Mouse (Mus musculus) thymus, adult 2 months (tissue): ENCODE results near the gene Clstn2. TPM values are rescaled to one million over a fixed set of nuclear protein-coding genes. Genes with fewer than 3 reads are reported as not detected.

Experiments used
- DNase-seq: peaks from one replicate; pipeline ENCODE4 v3.0.0; 2021
- H3K27ac ChIP-seq: fragments of 200-500 bp; 2 replicates; pipeline ENCODE4 v1.5.1; 2012; ENCODE audit warnings: low read length, control low read depth; ENCODE audit not compliant: control insufficient read depth, insufficient read depth
- H3K27me3 ChIP-seq: fragments of 200-500 bp; 2 replicates; pipeline ENCODE4 v1.6.1; 2012; ENCODE audit warnings: mild to moderate bottlenecking, low read length, moderate library complexity, mixed read lengths; ENCODE audit not compliant: control insufficient read depth, insufficient read depth
- H3K36me3 ChIP-seq: fragments of 200-500 bp; 2 replicates; pipeline ENCODE4 v1.6.1; 2012; ENCODE audit warnings: mild to moderate bottlenecking, low read length, moderate library complexity; ENCODE audit not compliant: control insufficient read depth, insufficient read depth
- H3K4me1 ChIP-seq: fragments of 200-500 bp; replicated peaks from 2 replicates; pipeline ENCODE4 v1.6.1; 2012; ENCODE audit warnings: low read length; ENCODE audit not compliant: control insufficient read depth, insufficient read depth
- H3K4me3 ChIP-seq: fragments of 200-500 bp; 2 replicates; pipeline ENCODE4 v1.5.1; 2012; ENCODE audit warnings: mild to moderate bottlenecking, low read length, control low read depth, moderate library complexity; ENCODE audit not compliant: control insufficient read depth, insufficient read depth
- CTCF ChIP-seq: fragments of 200-500 bp; IDR thresholded peaks from 2 replicates; pipeline ENCODE4 v1.5.1; 2012; ENCODE audit warnings: mild to moderate bottlenecking, control low read depth, low read length, moderate library complexity, borderline replicate concordance; ENCODE audit not compliant: control insufficient read depth, poor library complexity, insufficient read depth; ENCODE audit errors: extremely low read depth
- POLR2A ChIP-seq: fragments of 200-500 bp; IDR thresholded peaks from 2 replicates; pipeline ENCODE4 v1.6.1; 2012; ENCODE audit warnings: mild to moderate bottlenecking, low read length, control low read depth, moderate library complexity; ENCODE audit not compliant: control insufficient read depth, poor library complexity, insufficient read depth; ENCODE audit errors: extremely low read depth
- WGBS: fragments of 180-500 bp; shearing (Covaris S2); methylation state at CpG from one replicate; pipeline ENCODE4 v1.1.7; 2018; 5-methylcytosine and 5-hydroxymethylcytosine counted together
- polyA plus RNA-seq: library from polyadenylated mRNA; depleted of rRNA; stranded (reverse); fragments of >200 nt; gene quantifications from 2 replicates; pipeline ENCODE4 v1.2.3, GENCODE M21; 2012

Clstn2 gene
- polyA plus RNA-seq, 1 experiment = 0.27 TPM

GRCm38 (mm10) chr9:97953746-97954359 lies 79.1 kb downstream of the Clstn2 start:
- Histone ChIP-seq H3K4me3 (no peak overlapping the region), H3K27ac (no peak overlapping the region), H3K4me1 (no peaks in the 10 kb centered on the region), H3K27me3 (no peaks in the 10 kb centered on the region), H3K36me3 (no peaks in the 10 kb centered on the region)
- no peak for DNase-seq
- TF ChIP-seq POLR2A (no peak), CTCF (no peak)
- whole genome bisulfite sequencing = 90% methylated on average over 8 of the region's 8 CpGs

- 89% methylated on average over 6 of the region's 6 CpGs for WGBS
- no peak for DNase-seq
- Histone ChIP-seq H3K4me3 (no peak overlapping the region), H3K27ac (no peak overlapping the region), H3K36me3 (no peaks in the 10 kb centered on the region), H3K27me3 (no peaks in the 10 kb centered on the region), H3K4me1 (no peaks in the 10 kb centered on the region)
- TF ChIP-seq CTCF = no peak
- TF ChIP-seq POLR2A = no peak
Measured at GRCm38 (mm10) chr9:97950378-97951006, 82.5 kb downstream of the Clstn2 start.

GRCm38 (mm10) chr9:97919326-97919725 lies 113.7 kb downstream of the Clstn2 start:
- TF ChIP-seq CTCF (no peak), POLR2A (no peak)
- Histone ChIP-seq H3K36me3 (no peaks in the 10 kb centered on the region), H3K27ac (no peak overlapping the region), H3K4me3 (no peak overlapping the region), H3K27me3 (no peaks in the 10 kb centered on the region), H3K4me1 (no peaks in the 10 kb centered on the region)
- 94% methylated on average over 4 of the region's 4 CpGs for WGBS
- no peak for DNase-seq

GRCm38 (mm10) chr9:97891415-97891814 lies 141.6 kb downstream of the Clstn2 start:
- Histone ChIP-seq H3K4me1 (no peaks in the 10 kb centered on the region), H3K4me3 (no peak overlapping the region), H3K27ac (no peak overlapping the region), H3K36me3 (no peaks in the 10 kb centered on the region), H3K27me3 (no peaks in the 10 kb centered on the region)
- no peak for DNase-seq
- WGBS = 92% methylated on average over 3 of the region's 3 CpGs
- TF ChIP-seq CTCF = no peak
- TF ChIP-seq POLR2A = no peak

- no peaks in the 10 kb centered on the region for H3K36me3 ChIP-seq
- H3K27me3 ChIP-seq = no peaks in the 10 kb centered on the region
- no peak for TF ChIP-seq CTCF
- TF ChIP-seq POLR2A = no peak
- 88% methylated on average over 3 of the region's 3 CpGs for WGBS
- H3K4me1 ChIP-seq = no peaks in the 10 kb centered on the region
- no peak for DNase-seq
- H3K4me3 ChIP-seq = no peak overlapping the region
- H3K27ac ChIP-seq = no peak overlapping the region
Measured at GRCm38 (mm10) chr9:97883336-97883735, 149.6 kb downstream of the Clstn2 start.

GRCm38 (mm10) chr9:97867013-97867700 lies 165.8 kb downstream of the Clstn2 start:
- H3K36me3 ChIP-seq = no peaks in the 10 kb centered on the region
- H3K27me3 ChIP-seq = no peaks in the 10 kb centered on the region
- TF ChIP-seq POLR2A = no peak
- no peak for TF ChIP-seq CTCF
- H3K4me1 ChIP-seq = no peaks in the 10 kb centered on the region
- no peak overlapping the region for H3K4me3 ChIP-seq
- DNase-seq = no peak
- 85% methylated on average over 8 of the region's 8 CpGs for WGBS
- no peak overlapping the region for H3K27ac ChIP-seq

GRCm38 (mm10) chr9:97852859-97853258 lies 180.1 kb downstream of the Clstn2 start:
- TF ChIP-seq POLR2A (no peak), CTCF (no peak)
- no peaks in the 10 kb centered on the region for H3K36me3 ChIP-seq
- no peaks in the 10 kb centered on the region for H3K27me3 ChIP-seq
- no peak for DNase-seq
- H3K4me3 ChIP-seq = no peak overlapping the region
- no peak overlapping the region for H3K27ac ChIP-seq
- no peaks in the 10 kb centered on the region for H3K4me1 ChIP-seq
